Mouse (Mus musculus): ENCODE data around the gene Acvr1.

Gene Acvr1

DNA sequence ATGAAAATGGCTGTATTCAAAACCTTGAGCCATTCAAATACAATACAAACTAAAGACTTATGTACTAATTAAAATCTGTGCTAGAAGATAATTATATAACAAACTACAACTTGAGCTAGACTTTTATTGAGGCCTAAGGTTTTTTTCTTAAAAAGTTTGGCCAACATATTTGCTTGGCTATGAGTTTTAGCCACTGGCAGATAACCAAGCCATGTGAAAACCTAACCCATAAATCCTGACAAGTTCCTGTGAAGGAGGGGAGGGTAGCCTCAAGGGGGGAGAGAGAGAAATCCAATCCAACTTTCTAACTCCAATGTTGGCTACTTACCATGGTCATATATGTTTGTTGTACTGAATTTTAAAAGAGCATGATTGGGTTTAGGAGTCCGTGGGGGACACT lies 48.4 kb downstream of the Acvr1 start:
- DNase-seq, result peak; percentile 42

DNA sequence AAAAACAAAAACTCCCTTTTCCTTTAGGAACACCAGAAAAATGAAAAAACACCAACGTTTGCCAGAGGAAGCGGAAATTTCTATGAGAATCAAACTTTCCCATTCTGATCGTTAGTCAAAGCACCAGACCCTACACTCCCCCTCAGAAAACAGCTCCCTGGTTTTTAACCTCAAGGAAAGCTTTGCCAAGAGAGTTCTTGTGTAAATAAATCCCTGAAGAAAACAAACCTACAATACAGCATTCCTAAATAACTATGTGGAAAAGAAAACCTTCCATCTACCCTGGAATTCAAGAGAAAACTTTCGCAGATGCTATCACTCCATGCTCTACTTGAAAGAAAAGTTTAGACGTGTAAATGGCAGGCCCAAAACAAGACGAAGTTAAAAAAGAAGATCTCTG lies 50.0 kb downstream of the Acvr1 start:
- DNase-seq, result peak; percentile 77

GRCm38 (mm10) chr2:58516000-58516399 lies 51.0 kb downstream of the Acvr1 start:
- peak; percentile 92 for DNase-seq

DNA sequence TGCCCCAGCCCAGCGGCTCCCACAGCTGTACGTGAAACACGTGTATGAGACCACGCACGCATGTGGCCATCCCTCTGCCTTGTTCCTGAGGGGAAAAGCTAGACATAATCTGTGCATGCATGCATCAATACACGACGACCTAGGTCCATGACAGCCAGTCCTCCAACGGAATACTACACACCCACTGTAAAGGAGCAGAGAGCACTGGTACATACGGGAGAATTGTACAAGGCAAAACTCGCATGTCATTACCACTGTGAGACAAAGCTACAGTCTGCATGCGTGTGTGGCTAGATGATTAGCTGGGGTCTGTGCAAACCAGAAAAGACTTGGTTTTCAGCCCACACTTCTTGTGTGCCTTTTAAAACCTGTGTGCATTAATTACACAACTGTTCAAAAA lies 52.5 kb downstream of the Acvr1 start:
- peak; percentile 80 for DNase-seq

DNA sequence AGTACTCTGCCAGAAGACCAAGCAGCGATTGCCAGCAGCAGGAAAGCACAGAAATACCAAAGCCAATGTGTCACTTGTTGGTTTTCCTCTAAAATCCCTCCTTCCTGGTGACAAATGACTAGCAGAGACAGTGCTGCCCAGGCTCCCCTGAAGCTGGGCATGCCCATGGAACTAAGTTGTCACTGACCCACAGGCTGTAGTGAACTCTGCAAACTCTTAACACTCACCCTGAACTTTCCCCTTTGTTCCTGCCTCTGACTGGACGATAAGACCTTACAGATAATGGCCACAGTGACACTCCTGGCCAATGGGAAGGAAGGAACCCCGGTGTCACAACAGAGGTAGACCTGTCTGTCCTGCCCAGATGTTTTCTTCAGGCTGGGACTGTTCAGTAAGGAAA lies 53.7 kb downstream of the Acvr1 start:
- peak; percentile 85 for DNase-seq

DNA sequence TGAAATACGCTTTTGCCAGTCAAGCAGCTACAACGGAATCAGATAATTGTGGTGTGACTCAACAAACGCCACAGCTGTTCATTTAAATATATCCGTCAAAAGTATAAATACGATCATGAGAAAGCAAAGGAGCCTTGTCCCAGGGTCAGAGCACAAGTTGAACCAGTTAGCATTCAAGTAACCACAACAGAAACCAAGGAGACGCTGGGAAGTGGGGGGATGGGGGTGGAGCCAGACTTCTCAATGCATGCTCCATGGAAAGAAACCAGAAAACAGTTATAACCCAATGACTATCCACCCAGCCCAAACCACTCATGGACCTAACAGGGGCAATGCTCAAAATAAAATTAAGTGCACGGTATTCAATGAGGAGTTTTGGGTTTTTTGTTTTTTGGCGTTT lies 56.8 kb downstream of the Acvr1 start:
- DNase-seq, result peak; percentile 92

DNA sequence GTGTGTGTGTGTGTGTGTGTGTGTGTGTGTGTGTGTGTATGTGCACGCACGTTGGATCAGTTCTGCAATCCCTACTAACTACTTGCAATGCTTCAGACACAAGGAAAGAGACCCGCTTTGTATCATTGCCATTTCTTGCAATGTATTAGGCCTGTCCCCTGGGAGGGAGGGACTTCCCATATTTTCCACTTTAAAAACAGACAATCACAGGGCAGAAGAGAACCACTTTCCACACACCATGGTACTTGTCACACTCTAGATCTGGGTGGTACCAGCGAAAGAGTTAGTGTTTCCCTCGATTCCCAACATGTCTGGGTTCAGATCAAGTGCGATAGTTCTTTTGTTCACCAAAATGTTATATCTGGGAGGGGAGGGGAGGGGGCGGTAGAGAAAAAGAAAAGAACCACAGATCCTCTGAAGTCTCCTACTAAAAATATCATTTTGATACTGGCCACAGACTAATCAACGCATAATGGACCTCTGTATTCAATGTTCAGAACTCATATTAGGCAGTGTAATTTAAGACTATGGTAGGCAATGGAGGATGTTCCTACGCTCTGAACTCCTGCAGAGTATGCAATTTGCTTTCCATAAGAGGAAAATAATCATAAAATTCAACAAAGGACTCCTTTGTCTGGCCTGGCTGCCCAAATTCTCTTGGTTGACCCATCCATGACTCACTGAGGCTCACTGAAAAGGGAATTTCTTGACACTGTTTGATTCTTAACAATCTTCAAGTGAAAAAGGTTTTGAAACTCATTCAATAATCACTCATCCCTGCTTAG lies 61.5 kb downstream of the Acvr1 start:
- peak; percentile 68 for DNase-seq

- DNase-seq, result peak; percentile 92
Observed at GRCm38 (mm10) chr2:58496647-58497410, 70.1 kb downstream of the Acvr1 start.

DNA sequence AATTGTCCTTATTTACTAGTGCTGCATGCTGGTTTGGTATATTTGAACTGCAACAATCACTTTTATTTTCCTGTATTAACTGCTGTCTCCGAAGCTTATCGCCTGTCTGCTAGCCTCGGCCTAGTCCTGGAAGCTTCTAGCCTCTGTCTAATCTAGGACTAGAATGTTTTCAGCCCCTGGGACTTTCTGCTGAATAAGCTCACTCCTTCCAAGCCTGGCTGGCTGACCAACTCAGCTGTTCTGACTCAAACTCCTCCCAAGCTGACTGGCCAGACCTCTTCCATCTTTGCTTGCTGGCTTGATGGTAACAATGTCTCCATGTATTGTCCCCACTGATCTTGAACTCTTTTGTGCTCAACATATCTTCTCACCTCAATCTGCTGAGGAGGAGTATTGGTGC lies 71.7 kb downstream of the Acvr1 start:
- DNase-seq, result peak; percentile 96

- no peak for DNase-seq
Observed at GRCm38 (mm10) chr2:58493685-58494635, 73.0 kb downstream of the Acvr1 start.

GRCm38 (mm10) chr2:58489275-58489674 lies 77.7 kb downstream of the Acvr1 start:
- peak; percentile 98 for DNase-seq

GRCm38 (mm10) chr2:58488404-58488803 lies 78.6 kb downstream of the Acvr1 start:
- DNase-seq, result peak; percentile 96

DNA sequence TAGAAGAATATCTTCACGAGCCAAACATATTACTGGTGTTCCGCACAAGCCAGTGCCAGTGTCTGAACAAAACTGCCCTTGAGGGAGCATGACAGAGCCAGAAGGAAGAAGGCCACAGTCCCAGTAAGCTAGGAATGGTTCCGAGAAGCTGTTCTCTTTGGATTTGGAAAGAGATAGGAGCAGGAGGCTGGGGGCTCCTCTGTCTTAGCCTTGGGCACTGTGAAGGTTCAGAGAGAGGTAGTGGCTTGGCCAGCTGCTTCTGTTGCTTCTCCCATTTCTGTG lies 79.7 kb downstream of the Acvr1 start:
- no peak for DNase-seq

GRCm38 (mm10) chr2:58486441-58487278 lies 80.3 kb downstream of the Acvr1 start:
- no peak for DNase-seq

DNA sequence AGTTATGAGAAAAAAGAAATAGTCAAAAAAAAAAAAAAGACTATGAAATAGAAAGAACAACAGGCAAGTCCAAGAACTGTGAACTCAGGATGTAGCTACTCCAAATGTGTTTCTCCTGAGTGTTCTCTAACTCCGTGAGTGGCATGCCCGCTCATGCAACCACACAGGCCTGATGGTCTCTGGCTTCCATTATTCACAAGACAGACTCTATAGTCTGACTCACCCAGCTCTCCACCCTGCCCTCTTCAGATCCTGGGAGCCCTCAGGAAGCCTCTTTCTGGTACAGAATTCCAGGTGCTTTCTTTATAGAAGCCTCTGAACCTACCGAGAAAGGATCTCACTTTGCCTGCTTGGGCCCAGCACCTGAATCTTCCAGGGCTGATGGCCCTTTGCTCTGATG lies 81.3 kb downstream of the Acvr1 start:
- DNase-seq, result no peak

GRCm38 (mm10) chr2:58485152-58485551 lies 81.8 kb downstream of the Acvr1 start:
- no peak for DNase-seq

DNA sequence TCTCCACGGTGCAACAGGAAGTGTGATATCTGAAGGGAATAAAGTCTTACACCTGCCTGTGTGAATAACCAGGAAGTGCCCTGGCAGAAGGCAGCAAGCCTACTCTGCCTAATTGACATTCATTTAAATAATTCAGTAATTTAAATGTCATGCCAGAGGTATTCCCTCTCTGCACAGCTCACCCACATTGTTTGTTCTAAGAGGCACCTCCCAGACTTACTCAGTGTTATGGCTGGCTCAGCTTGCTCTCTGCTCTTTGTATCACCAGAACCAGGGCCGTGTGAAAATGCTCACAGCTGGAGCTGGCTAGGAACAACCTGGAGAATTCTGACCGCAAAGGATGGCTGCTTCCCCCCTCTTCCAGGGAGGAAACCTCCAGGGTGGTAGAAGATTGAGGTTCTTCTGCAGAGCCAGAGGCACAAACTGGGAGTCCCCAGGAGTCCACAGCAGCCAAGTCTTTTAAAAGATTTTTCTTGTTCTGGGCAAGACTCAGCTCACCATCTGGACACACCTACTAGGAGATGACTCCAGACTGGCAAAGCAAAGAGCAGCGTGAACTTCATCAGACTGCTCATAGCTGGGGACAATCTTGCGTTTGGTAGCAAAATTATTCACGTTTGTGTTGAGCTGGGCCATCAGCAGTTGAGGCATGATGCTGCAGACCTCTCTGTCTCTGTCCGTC lies 82.5 kb downstream of the Acvr1 start:
- DNase-seq, result peak; percentile 89

DNA sequence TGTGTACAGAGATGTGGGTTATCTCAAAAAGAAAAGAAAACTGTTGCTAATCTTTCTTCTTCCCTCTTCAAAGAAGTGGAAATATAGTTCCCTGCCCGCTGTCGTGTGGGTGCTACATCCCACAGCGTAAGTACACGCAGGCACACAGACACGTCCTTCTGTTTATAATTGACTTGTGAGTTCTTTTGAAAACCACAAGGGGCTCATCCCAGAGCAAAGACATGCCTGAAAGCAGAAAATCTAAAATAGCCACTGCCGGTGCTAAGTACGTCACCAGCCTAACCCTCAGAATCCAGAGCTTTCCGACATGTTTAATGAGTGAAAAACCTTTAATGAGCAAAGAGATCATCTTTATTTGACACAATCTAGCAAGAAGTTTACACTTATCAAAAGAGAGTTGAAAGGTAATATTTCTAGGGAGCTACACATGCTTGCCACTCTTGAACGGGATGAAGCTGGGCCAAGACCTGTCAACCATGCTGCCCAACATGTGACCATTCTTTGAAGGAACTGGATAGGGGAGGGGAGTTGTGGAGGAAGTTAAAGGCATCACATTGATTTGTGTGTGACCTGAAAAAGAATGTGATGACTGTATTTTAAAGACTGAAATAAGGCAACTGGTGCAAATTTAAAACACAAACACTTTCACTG lies 85.4 kb downstream of the Acvr1 start:
- peak; percentile 79 for DNase-seq

DNA sequence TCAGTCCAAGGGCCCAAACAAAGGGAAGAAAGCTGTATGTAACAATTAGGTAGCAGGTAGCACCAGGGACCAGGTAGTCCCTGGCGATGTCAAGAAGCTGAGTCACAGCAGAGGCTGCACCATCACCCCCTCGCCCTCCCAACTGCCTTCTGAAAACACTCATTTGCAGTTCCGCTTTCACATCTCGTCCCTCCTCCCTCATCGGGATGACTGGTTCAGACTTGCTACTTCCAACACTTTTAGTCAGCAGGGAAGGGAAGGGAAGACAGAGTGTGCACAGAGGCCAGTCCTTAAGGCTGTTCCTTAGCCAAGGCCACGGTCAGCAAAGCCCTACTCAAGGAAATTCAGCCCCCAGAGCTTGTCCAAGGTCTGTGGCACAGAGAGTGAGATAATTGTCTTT lies 86.2 kb downstream of the Acvr1 start:
- peak; percentile 94 for DNase-seq

- DNase-seq, result peak; percentile 90
Observed at GRCm38 (mm10) chr2:58479536-58479935, 87.4 kb downstream of the Acvr1 start.

DNA sequence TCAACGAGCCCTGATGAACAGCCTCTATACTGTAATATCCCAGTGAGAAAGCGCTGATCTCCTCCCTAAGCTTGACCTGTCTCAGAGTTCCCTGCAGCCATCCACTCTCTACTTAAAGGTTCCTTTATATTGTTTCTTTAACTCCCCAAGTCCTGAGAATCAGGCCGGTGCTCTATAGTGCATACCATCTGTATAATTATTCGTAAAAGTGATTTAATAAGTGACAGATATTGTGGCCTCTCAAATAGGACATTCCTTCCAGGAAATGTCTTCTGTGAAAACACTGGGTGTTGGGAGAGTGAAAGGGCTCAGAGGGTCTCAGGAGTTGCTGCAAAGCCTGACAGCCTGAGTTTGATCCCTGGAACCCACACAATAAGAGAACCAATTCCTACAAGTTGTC lies 88.8 kb downstream of the Acvr1 start:
- peak; percentile 54 for DNase-seq

Data from heart, adult 11 months (tissue).